Mouse (Mus musculus) embryonic facial prominence, embryonic 12.5 days (tissue): Measurements from ENCODE around the gene Stim1. TPM values are rescaled to one million over a fixed set of nuclear protein-coding genes. Genes with fewer than 3 reads are reported as not detected.

Source experiments
- ATAC-seq: fragments of 200-750 bp; cut with Nextera tagmentation; 2 replicates; pipeline ENCODE4 v1.8.0; 2017; ENCODE audit not compliant: insufficient number of reproducible peaks, insufficient read depth, low FRiP score, low TSS enrichment
- H3K27ac ChIP-seq: fragments of 300-500 bp; sonication (generic); 2 replicates; pipeline ENCODE4 v1.5.1; 2016; ENCODE audit warnings: mild to moderate bottlenecking
- H3K27me3 ChIP-seq: fragments of 300-500 bp; sonication (generic); 2 replicates; pipeline ENCODE4 v1.6.1; 2016; ENCODE audit warnings: mild to moderate bottlenecking, moderate library complexity
- H3K36me3 ChIP-seq: fragments of 300-500 bp; sonication (generic); 2 replicates; pipeline ENCODE4 v1.6.1; 2016; ENCODE audit warnings: mild to moderate bottlenecking
- H3K4me1 ChIP-seq: fragments of 300-500 bp; sonication (generic); 2 replicates; pipeline ENCODE4 v1.6.1; 2016
- H3K4me2 ChIP-seq: fragments of 300-500 bp; sonication (generic); replicated peaks from 2 replicates; pipeline ENCODE4 v1.6.1; 2016; ENCODE audit warnings: mild to moderate bottlenecking, moderate library complexity
- H3K4me3 ChIP-seq: fragments of 300-500 bp; sonication (generic); 2 replicates; pipeline ENCODE4 v1.5.1; 2016; ENCODE audit warnings: mild to moderate bottlenecking
- H3K9ac ChIP-seq: fragments of 300-500 bp; sonication (generic); 2 replicates; pipeline ENCODE4 v1.6.1; 2016; ENCODE audit warnings: mild to moderate bottlenecking, moderate library complexity
- H3K9me3 ChIP-seq: fragments of 300-500 bp; sonication (generic); 2 replicates; pipeline ENCODE4 v1.6.1; 2016; ENCODE audit warnings: mild to moderate bottlenecking, moderate library complexity
- WGBS: fragments of 180-500 bp; shearing (Covaris S2); methylation state at CpG from one replicate; pipeline ENCODE4 v1.1.7; 2016; 5-methylcytosine and 5-hydroxymethylcytosine counted together
- polyA plus RNA-seq: library from polyadenylated mRNA; unstranded; fragments of >200 nt; fragmentation: Nextera tagmentation; extraction: Ambion mirVana; gene quantifications from 2 replicates; pipeline ENCODE4 v1.2.1, GENCODE M21; 2016

The Stim1 gene
- polyA plus RNA-seq, 1 experiment from 2014 or later, result 24.6 TPM

DNA sequence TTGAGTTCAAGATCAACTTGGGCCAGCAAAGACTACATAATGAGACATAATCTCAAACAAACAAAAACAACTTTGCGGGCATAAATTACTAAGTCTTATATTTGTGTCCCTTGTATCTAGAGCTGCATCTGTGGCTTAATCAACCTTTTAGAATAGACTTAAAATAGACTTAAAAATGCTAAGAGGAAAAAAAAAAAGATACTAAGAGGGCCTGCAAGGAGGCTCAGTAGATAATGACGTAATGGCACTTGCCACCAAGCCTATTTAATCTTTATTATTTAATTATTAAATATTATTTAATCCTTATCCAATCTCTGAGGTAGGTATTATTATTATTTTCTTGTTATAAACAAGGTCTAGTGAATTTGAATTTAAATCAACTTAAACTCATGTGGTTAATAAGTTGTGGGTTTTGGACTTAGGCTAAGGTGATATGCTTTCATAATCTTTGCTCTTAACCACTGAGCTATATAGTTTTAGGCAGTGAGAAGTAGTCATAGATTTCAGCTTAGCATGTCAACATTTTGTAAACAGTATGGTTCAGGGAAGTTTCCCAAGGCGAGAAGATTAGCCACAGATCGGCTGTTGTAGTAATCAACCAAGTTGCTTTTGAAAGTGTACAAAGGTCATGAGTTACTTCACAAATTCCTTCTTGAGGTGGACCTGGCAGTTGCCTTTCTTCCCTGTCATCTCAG lies 45.4 kb downstream of the Stim1 start:
- Histone ChIP-seq H3K4me1 (no peaks in the 10 kb centered on the region), H3K27me3 (no peaks in the 10 kb centered on the region), H3K9ac (no peak overlapping the region), H3K4me3 (no peak overlapping the region), H3K4me2 (no peak overlapping the region), H3K27ac (no peak overlapping the region), H3K36me3 (no peaks in the 10 kb centered on the region), H3K9me3 (no peaks in the 10 kb centered on the region)
- ATAC-seq, result no peak
- WGBS, result 70% methylated on average over 4 of the region's 4 CpGs

GRCm38 (mm10) chr7:102313535-102313863 lies 45.9 kb downstream of the Stim1 start:
- 72% methylated on average over 2 of the region's 2 CpGs for WGBS
- Histone ChIP-seq H3K36me3 (no peaks in the 10 kb centered on the region), H3K9ac (no peak overlapping the region), H3K27me3 (no peaks in the 10 kb centered on the region), H3K27ac (no peak overlapping the region), H3K9me3 (no peaks in the 10 kb centered on the region), H3K4me3 (no peak overlapping the region), H3K4me2 (no peak overlapping the region), H3K4me1 (no peaks in the 10 kb centered on the region)
- ATAC-seq, result no peak

DNA sequence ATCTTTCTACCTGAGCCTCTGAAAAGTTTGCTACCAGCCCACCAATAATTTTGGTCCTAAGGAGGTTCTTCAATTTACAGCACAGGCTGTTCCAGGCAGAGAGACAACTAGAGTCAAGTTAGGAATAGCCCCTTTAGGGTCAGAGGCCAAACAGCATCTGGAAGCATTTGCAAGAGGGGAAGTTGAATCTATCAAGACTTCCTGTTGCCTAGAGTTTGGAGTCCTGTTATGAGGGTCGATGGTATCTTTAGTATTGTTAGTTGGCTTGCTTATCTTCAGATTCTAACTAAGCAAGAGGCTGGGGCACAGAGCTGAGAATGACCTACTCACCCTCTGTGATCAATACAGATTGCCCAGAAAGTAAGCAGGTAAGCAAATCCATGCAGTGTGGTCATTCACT lies 46.5 kb downstream of the Stim1 start:
- WGBS, result 23% methylated on average over 1 of the region's 1 CpGs
- H3K36me3 ChIP-seq, result no peaks in the 10 kb centered on the region
- no peak for ATAC-seq

DNA sequence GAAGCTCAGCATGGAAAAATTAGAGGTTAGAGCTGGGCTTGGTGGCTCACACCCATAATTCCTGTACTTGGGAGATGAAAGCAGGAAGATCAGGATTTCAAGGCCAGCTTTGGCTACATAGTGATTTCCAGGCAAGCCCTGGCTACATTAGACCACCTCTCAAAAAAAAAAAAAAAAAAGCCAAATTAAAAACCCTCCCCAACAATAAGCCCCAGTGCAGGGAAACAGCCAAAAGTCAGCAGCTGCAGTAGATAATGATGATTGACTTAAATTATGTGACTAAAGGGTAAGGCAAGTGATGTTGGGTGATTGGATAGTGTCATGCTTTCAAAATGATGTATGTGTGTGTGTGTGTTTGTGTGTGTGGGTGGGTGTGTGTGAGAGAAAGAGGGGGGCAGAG lies 47.3 kb downstream of the Stim1 start:
- Histone ChIP-seq H3K9me3 (no peaks in the 10 kb centered on the region), H3K36me3 (no peaks in the 10 kb centered on the region), H3K27me3 (no peaks in the 10 kb centered on the region), H3K4me1 (no peaks in the 10 kb centered on the region), H3K27ac (no peak overlapping the region), H3K4me3 (no peak overlapping the region), H3K9ac (no peak overlapping the region), H3K4me2 (no peak overlapping the region)
- no peak for ATAC-seq

More for the DNA sequence above, 46.5 kb downstream of the Stim1 start:
- Histone ChIP-seq H3K4me3 (no peak overlapping the region), H3K9me3 (no peaks in the 10 kb centered on the region), H3K4me2 (no peak overlapping the region), H3K4me1 (no peaks in the 10 kb centered on the region), H3K27ac (no peak overlapping the region), H3K27me3 (no peaks in the 10 kb centered on the region), H3K9ac (no peak overlapping the region)

DNA sequence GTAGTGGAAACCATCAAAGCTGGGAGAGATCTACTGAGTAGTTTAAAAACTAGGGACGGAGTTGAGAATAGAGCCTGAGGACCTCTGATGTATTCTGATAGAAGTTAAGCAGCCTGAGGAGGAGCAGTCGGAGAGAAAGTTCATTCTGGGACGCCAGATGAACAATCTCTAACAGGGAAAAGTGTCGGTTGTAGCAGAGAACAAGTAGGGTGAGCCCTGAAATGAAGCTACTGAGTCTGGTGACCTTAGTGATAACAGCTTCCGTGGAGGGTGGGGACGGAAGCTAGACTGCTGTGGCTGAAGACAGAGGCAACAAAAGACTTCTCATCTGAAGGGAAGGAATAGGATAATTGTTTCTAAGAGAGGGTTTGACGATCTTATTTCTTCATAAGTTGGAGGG lies 47.8 kb downstream of the Stim1 start:
- Histone ChIP-seq H3K4me2 (no peak overlapping the region), H3K4me3 (no peak overlapping the region), H3K27me3 (no peaks in the 10 kb centered on the region), H3K9me3 (no peaks in the 10 kb centered on the region), H3K36me3 (no peaks in the 10 kb centered on the region), H3K4me1 (no peaks in the 10 kb centered on the region), H3K27ac (no peak overlapping the region), H3K9ac (no peak overlapping the region)
- ATAC-seq, result no peak
- WGBS, result 65% methylated on average over 7 of the region's 7 CpGs

- no peaks in the 10 kb centered on the region for H3K36me3 ChIP-seq
- ATAC-seq, result no peak
- H3K4me3 ChIP-seq, result no peak overlapping the region
- no peaks in the 10 kb centered on the region for H3K4me1 ChIP-seq
- H3K27ac ChIP-seq, result no peak overlapping the region
- H3K9ac ChIP-seq, result no peak overlapping the region
- no peak overlapping the region for H3K4me2 ChIP-seq
- no peaks in the 10 kb centered on the region for H3K27me3 ChIP-seq
- 91% methylated on average over 3 of the region's 3 CpGs for WGBS
- no peaks in the 10 kb centered on the region for H3K9me3 ChIP-seq
These were observed 50.1 kb downstream of the Stim1 start for GRCm38 (mm10) chr7:102317583-102318168.

GRCm38 (mm10) chr7:102322137-102322536 lies 54.5 kb downstream of the Stim1 start:
- Histone ChIP-seq H3K4me3 (no peak overlapping the region), H3K9ac (no peak overlapping the region), H3K36me3 (no peaks in the 10 kb centered on the region), H3K9me3 (no peaks in the 10 kb centered on the region), H3K27ac (no peak overlapping the region), H3K4me2 (no peak overlapping the region), H3K4me1 (no peaks in the 10 kb centered on the region), H3K27me3 (no peaks in the 10 kb centered on the region)
- no peak for ATAC-seq
- 76% methylated on average over 5 of the region's 5 CpGs for WGBS

- no peak overlapping the region for H3K4me2 ChIP-seq
- no peak overlapping the region for H3K9ac ChIP-seq
- H3K4me3 ChIP-seq, result no peak overlapping the region
- no peaks in the 10 kb centered on the region for H3K4me1 ChIP-seq
- H3K36me3 ChIP-seq, result no peaks in the 10 kb centered on the region
- H3K27me3 ChIP-seq, result no peaks in the 10 kb centered on the region
- no peaks in the 10 kb centered on the region for H3K9me3 ChIP-seq
- H3K27ac ChIP-seq, result no peak overlapping the region
- no peak for ATAC-seq
These were observed 58.7 kb downstream of the Stim1 start for GRCm38 (mm10) chr7:102326323-102326722.

DNA sequence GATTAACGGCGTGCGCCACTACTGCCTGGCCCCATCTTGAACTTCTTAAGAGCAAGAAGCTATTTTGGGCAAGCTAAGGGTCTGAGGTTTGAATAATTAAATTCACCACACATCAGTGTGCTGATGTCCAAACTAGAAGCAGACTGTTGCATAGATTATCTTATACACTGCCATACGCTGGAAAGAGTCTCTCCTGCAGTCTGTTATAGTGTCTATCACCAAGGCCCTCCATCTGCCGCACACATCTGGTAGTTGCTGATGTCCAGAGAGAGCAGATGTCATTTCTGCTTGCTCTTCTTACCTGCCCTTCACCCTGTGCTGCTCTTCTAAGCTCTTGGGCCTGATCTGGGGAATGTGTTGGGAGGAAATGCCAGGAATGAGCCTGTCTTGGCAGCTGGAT lies 62.7 kb downstream of the Stim1 start:
- no peaks in the 10 kb centered on the region for H3K36me3 ChIP-seq
- H3K9ac ChIP-seq, result no peak overlapping the region
- ATAC-seq, result no peak
- H3K4me2 ChIP-seq, result no peak overlapping the region
- H3K4me1 ChIP-seq, result no peaks in the 10 kb centered on the region
- H3K27ac ChIP-seq, result no peak overlapping the region
- WGBS, result 84% methylated on average over 5 of the region's 5 CpGs
- H3K4me3 ChIP-seq, result no peak overlapping the region
- no peaks in the 10 kb centered on the region for H3K9me3 ChIP-seq
- H3K27me3 ChIP-seq, result no peaks in the 10 kb centered on the region

GRCm38 (mm10) chr7:102331476-102331875 lies 63.9 kb downstream of the Stim1 start:
- Histone ChIP-seq H3K36me3 (no peaks in the 10 kb centered on the region), H3K27me3 (no peaks in the 10 kb centered on the region), H3K4me2 (no peak overlapping the region), H3K9ac (no peak overlapping the region), H3K9me3 (no peaks in the 10 kb centered on the region), H3K4me3 (no peak overlapping the region), H3K27ac (no peak overlapping the region), H3K4me1 (no peaks in the 10 kb centered on the region)
- WGBS, result 46% methylated on average over 3 of the region's 3 CpGs
- ATAC-seq, result no peak

- Histone ChIP-seq H3K4me2 (no peak overlapping the region), H3K9me3 (no peaks in the 10 kb centered on the region), H3K27ac (no peak overlapping the region), H3K27me3 (no peaks in the 10 kb centered on the region), H3K4me3 (no peak overlapping the region), H3K36me3 (no peaks in the 10 kb centered on the region), H3K9ac (no peak overlapping the region), H3K4me1 (no peaks in the 10 kb centered on the region)
- no peak for ATAC-seq
- WGBS, result 48% methylated on average over 4 of the region's 4 CpGs
These were observed 66.1 kb downstream of the Stim1 start for GRCm38 (mm10) chr7:102333741-102334140.

- Histone ChIP-seq H3K4me3 (no peak overlapping the region), H3K4me1 (no peaks in the 10 kb centered on the region), H3K27ac (no peak overlapping the region), H3K36me3 (no peaks in the 10 kb centered on the region), H3K27me3 (no peaks in the 10 kb centered on the region), H3K9ac (no peak overlapping the region), H3K9me3 (no peaks in the 10 kb centered on the region), H3K4me2 (no peak overlapping the region)
- no peak for ATAC-seq
- 93% methylated on average over 5 of the region's 5 CpGs for WGBS
These were observed 69.7 kb downstream of the Stim1 start for GRCm38 (mm10) chr7:102337326-102337725.
